Mouse (Mus musculus): ENCODE results near the gene Pip5k1b. TPM values are rescaled to one million over a fixed set of nuclear protein-coding genes. Genes with fewer than 3 reads are reported as not detected.

The Pip5k1b gene
- polyA plus RNA-seq (2015; fragmentation: Nextera tagmentation; extraction: Ambion mirVana): 3.0 and 4.4 TPM in 2 replicates

DNA sequence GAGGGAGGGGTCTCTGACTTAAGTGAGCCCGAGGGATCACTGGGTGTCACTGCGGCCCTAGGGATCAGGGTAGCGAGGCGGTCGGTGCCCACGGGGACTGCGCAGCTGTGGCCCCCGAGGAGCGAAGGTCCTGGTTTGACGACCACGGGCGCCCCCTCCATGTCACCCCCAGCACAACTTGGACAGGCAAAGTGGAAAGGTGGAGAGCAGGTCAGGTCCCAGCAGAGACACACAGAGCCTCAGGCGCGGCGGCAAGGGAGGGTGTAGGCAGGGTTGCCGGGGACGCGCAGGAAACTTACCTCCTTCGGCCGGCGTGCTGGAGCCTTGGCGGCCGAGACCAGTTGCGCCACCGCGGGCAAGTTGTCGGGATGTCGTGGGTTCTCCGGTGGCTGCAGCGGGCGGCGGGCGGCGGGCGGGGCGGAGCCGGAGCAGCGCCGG, at the start of gene Pip5k1b:
Gene Pip5k1b, minus strand, starts transcription at position 407 of the 438 bp plus-strand sequence.
- H3K27ac ChIP-seq (ENCODE audit: low read depth): peak within 1 kb of the TSS; percentile 80
- H3K4me3 ChIP-seq (ENCODE audit: low read depth, low read length): peak within 1 kb of the TSS; percentile 77
- peaks cover 39% of the 10 kb centered on the region for H3K27me3 ChIP-seq (ENCODE audit: insufficient read depth, low read length)
- WGBS (ENCODE audit: insufficient replicate concordance): under 1% methylated on average over 35 of the region's 39 CpGs
- peak within 1 kb of the TSS; percentile 85 for H3K9ac ChIP-seq (replicated peaks)
- H3K4me2 ChIP-seq (ENCODE audit: low read depth, low read length): peak within 1 kb of the TSS; percentile 95
- H3K36me3 ChIP-seq (replicated peaks; ENCODE audit: insufficient read depth, low read length): no peaks in the 10 kb centered on the region
- ATAC-seq (peak; percentile 54), DNase-seq (peak; percentile 72)
- peaks cover 34% of the 10 kb centered on the region for H3K4me1 ChIP-seq (ENCODE audit: insufficient read depth)
- TF ChIP-seq EP300 (IDR thresholded peaks at IDR 0.05; ENCODE audit: low read depth) (no peak), CTCF (IDR thresholded peaks at IDR 0.05; ENCODE audit: low read depth) (peak; percentile 49)
- H3K9me3 ChIP-seq (ENCODE audit: low read length): no peaks in the 10 kb centered on the region

DNA sequence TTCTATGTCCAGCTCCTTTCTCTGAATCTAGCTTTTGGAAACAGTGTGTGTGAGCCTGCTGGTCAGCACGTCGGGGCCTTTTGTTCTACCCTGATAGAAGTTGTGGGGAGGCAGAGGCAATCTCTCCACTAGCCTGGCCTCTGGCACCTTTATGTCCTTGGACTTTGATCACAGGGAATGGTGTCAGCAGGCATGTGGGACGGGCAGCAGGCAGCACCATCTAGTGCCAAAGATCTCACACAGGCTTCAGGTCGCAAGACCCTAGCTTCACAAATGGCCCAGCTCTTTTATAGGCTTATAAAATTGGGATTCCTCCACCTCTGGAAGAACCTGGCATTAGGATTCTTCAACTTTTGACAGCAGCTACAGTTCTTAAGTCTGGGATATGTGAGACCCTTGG, 48.4 kb upstream of the Pip5k1b start:
- no peaks in the 10 kb centered on the region for H3K36me3 ChIP-seq (replicated peaks; ENCODE audit: insufficient read depth, low read length)
- no peaks in the 10 kb centered on the region for H3K4me1 ChIP-seq (ENCODE audit: insufficient read depth)
- H3K9me3 ChIP-seq (ENCODE audit: low read length): no peaks in the 10 kb centered on the region
- no peak overlapping the region for H3K9ac ChIP-seq (replicated peaks)
- H3K27me3 ChIP-seq (ENCODE audit: insufficient read depth, low read length): no peaks in the 10 kb centered on the region
- H3K4me2 ChIP-seq (ENCODE audit: low read depth, low read length): no peak overlapping the region
- no peak for TF ChIP-seq EP300 (IDR thresholded peaks at IDR 0.05; ENCODE audit: low read depth)
- peak; percentile 25; the same call in 1 of the 2 replicates for TF ChIP-seq CTCF (IDR thresholded peaks at IDR 0.05; ENCODE audit: low read depth)
- no peak overlapping the region for H3K27ac ChIP-seq (ENCODE audit: low read depth)
- 53% methylated on average over 4 of the region's 4 CpGs for WGBS (ENCODE audit: insufficient replicate concordance)
- DNase-seq (no peak), ATAC-seq (no peak)
- no peak overlapping the region for H3K4me3 ChIP-seq (ENCODE audit: low read depth, low read length)

DNA sequence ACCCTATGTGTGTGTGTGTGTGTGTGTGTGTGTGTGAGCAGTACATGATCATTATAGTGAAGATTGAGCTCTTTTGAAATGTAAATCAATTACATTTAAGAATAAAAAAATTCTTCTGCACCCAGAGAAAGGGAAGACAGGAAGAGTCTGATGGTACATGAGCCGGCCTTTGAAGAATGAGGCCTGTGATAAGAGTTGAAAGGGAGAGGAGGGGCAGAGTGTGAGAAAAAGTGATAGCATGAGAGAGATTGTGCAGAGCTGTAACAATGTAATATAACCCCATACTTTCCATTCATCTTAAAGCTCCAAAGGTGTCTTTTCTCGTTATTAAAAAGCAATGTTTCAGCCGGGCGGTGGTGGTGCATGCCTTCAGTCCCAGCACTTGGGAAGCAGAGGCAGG, 47.8 kb upstream of the Pip5k1b start:
- H3K9me3 ChIP-seq (ENCODE audit: low read length): no peaks in the 10 kb centered on the region
- WGBS (ENCODE audit: insufficient replicate concordance): 60% methylated on average over 4 of the region's 4 CpGs
- H3K4me1 ChIP-seq (ENCODE audit: insufficient read depth): no peaks in the 10 kb centered on the region
- no peak for DNase-seq
- no peak overlapping the region for H3K9ac ChIP-seq (replicated peaks)
- no peak overlapping the region for H3K4me3 ChIP-seq (ENCODE audit: low read depth, low read length)
- no peak overlapping the region for H3K4me2 ChIP-seq (ENCODE audit: low read depth, low read length)
- H3K27ac ChIP-seq (ENCODE audit: low read depth): no peak overlapping the region
- no peaks in the 10 kb centered on the region for H3K36me3 ChIP-seq (replicated peaks; ENCODE audit: insufficient read depth, low read length)
- TF ChIP-seq CTCF (IDR thresholded peaks at IDR 0.05; ENCODE audit: low read depth): no peak
- no peak for TF ChIP-seq EP300 (IDR thresholded peaks at IDR 0.05; ENCODE audit: low read depth)
- H3K27me3 ChIP-seq (ENCODE audit: insufficient read depth, low read length): no peaks in the 10 kb centered on the region
- ATAC-seq: no peak

DNA sequence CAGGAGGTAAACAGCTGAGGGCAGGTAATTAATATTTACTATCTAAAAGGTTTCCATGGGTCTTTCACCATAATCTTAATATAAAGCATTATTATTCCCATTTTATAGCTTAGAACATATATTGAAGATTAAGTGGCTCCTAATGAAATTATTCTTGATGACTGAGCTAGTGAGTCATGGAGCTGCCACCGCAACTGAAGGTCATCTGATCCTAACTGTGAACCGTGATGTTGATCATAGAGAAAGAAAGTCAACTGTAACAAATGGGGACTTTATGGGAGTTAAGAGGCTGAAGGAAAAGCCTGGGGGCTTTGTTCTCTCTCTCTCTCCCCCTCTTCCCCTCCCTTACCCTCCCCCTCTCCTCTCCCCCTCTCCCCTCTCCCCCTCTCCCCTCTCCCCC, 31.1 kb upstream of the Pip5k1b start:
- no peaks in the 10 kb centered on the region for H3K4me1 ChIP-seq (ENCODE audit: insufficient read depth)
- TF ChIP-seq CTCF (IDR thresholded peaks at IDR 0.05; ENCODE audit: low read depth) (no peak), EP300 (IDR thresholded peaks at IDR 0.05; ENCODE audit: low read depth) (no peak)
- no peak overlapping the region for H3K9ac ChIP-seq (replicated peaks)
- H3K9me3 ChIP-seq (ENCODE audit: low read length): no peaks in the 10 kb centered on the region
- H3K4me2 ChIP-seq (ENCODE audit: low read depth, low read length): no peak overlapping the region
- H3K4me3 ChIP-seq (ENCODE audit: low read depth, low read length): no peak overlapping the region
- no peak overlapping the region for H3K27ac ChIP-seq (ENCODE audit: low read depth)
- DNase-seq: no peak
- WGBS (ENCODE audit: insufficient replicate concordance): 62% methylated on average over 2 of the region's 2 CpGs
- no peaks in the 10 kb centered on the region for H3K27me3 ChIP-seq (ENCODE audit: insufficient read depth, low read length)
- no peak for ATAC-seq
- H3K36me3 ChIP-seq (replicated peaks; ENCODE audit: insufficient read depth, low read length): no peaks in the 10 kb centered on the region

DNA sequence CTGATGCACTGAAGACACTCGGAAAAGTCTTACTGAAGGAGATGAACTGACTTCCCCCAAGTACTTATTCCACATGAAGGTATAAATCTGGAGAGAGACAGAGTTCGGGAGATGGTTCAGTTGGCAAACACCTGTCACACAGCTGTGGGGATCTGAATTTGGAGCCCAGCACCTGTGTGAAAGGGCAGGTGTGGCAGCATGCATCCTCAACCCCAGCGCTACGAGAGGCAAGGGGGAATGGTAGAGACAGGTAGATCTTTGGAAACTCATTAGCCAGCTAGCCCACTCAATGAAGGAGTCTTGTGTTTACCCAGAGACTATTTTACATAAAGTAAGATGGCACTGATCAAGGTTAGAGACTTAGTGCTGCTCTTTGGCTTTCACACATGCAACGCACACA, 29.5 kb upstream of the Pip5k1b start:
- no peaks in the 10 kb centered on the region for H3K27me3 ChIP-seq (ENCODE audit: insufficient read depth, low read length)
- H3K36me3 ChIP-seq (replicated peaks; ENCODE audit: insufficient read depth, low read length): no peaks in the 10 kb centered on the region
- no peak for DNase-seq
- no peak overlapping the region for H3K9ac ChIP-seq (replicated peaks)
- no peak overlapping the region for H3K4me2 ChIP-seq (ENCODE audit: low read depth, low read length)
- no peaks in the 10 kb centered on the region for H3K4me1 ChIP-seq (ENCODE audit: insufficient read depth)
- H3K9me3 ChIP-seq (ENCODE audit: low read length): no peaks in the 10 kb centered on the region
- ATAC-seq: no peak
- WGBS (ENCODE audit: insufficient replicate concordance): 81% methylated on average over 5 of the region's 5 CpGs
- no peak for TF ChIP-seq CTCF (IDR thresholded peaks at IDR 0.05; ENCODE audit: low read depth)
- no peak for TF ChIP-seq EP300 (IDR thresholded peaks at IDR 0.05; ENCODE audit: low read depth)
- H3K27ac ChIP-seq (ENCODE audit: low read depth): no peak overlapping the region
- no peak overlapping the region for H3K4me3 ChIP-seq (ENCODE audit: low read depth, low read length)

DNA sequence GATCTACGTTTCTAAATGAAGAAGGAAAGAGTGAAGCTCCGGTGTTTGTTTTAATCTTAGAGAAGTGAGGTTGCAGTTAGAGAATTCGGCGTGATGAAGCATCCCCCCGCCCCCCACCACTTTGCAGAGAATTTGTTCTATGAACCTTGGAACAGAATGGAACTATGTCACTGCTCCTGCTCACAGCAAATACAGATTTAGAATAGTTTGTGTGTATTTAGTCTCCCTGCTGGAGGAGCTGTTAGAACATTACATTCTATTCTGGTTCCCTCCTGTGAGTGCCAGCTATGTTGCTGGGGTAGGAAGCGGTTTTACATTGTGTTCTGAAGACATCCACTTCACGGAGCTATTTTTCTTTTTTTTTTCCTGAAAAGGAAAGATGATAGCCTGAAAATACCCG, 28.3 kb upstream of the Pip5k1b start:
- H3K4me3 ChIP-seq (ENCODE audit: low read depth, low read length): no peak overlapping the region
- DNase-seq: no peak
- no peak overlapping the region for H3K27ac ChIP-seq (ENCODE audit: low read depth)
- no peak for ATAC-seq
- H3K9me3 ChIP-seq (ENCODE audit: low read length): no peaks in the 10 kb centered on the region
- no peaks in the 10 kb centered on the region for H3K4me1 ChIP-seq (ENCODE audit: insufficient read depth)
- H3K4me2 ChIP-seq (ENCODE audit: low read depth, low read length): no peak overlapping the region
- WGBS (ENCODE audit: insufficient replicate concordance): 82% methylated on average over 8 of the region's 8 CpGs
- no peak overlapping the region for H3K9ac ChIP-seq (replicated peaks)
- TF ChIP-seq CTCF (IDR thresholded peaks at IDR 0.05; ENCODE audit: low read depth) (no peak), EP300 (IDR thresholded peaks at IDR 0.05; ENCODE audit: low read depth) (no peak)
- no peaks in the 10 kb centered on the region for H3K36me3 ChIP-seq (replicated peaks; ENCODE audit: insufficient read depth, low read length)
- H3K27me3 ChIP-seq (ENCODE audit: insufficient read depth, low read length): no peaks in the 10 kb centered on the region

DNA sequence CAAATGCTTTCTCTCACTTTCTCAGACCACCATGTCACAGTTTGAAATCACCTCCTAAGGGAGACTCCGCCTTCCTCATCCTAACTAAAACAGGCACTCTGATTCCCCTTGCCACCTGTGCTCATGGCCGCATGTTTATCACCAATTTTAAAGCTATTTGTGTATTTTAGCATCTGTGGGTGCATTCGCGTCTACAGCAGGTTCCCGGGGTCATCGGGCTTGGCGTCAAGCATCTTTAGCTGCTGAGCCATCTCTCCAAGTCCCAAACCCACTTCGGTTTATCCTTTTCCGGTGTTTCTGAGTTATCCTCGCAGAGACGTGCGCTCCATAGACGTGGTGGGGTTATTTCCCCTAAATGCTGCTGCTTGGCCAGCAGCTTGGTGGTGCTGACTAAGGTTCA, 20.5 kb upstream of the Pip5k1b start:
- ATAC-seq (no peak), DNase-seq (no peak)
- WGBS (ENCODE audit: insufficient replicate concordance): 82% methylated on average over 13 of the region's 13 CpGs
- H3K9ac ChIP-seq (replicated peaks): no peak overlapping the region
- no peak for TF ChIP-seq CTCF (IDR thresholded peaks at IDR 0.05; ENCODE audit: low read depth)
- TF ChIP-seq EP300 (IDR thresholded peaks at IDR 0.05; ENCODE audit: low read depth): no peak
- H3K27ac ChIP-seq (ENCODE audit: low read depth): no peak overlapping the region
- no peaks in the 10 kb centered on the region for H3K9me3 ChIP-seq (ENCODE audit: low read length)
- no peak overlapping the region for H3K4me2 ChIP-seq (ENCODE audit: low read depth, low read length)
- H3K4me1 ChIP-seq (ENCODE audit: insufficient read depth): no peaks in the 10 kb centered on the region
- no peaks in the 10 kb centered on the region for H3K27me3 ChIP-seq (ENCODE audit: insufficient read depth, low read length)
- no peaks in the 10 kb centered on the region for H3K36me3 ChIP-seq (replicated peaks; ENCODE audit: insufficient read depth, low read length)
- H3K4me3 ChIP-seq (ENCODE audit: low read depth, low read length): no peak overlapping the region
